Mouse (Mus musculus): ENCODE results near the gene Lgr5. TPM values are rescaled to one million over a fixed set of nuclear protein-coding genes. Genes with fewer than 3 reads are reported as not detected.

Lgr5 gene
- polyA plus RNA-seq, 1 experiment from 2014 or later, result 7.4 TPM

Other genes starting within 250 kb of the Lgr5 start
- 36.7 and 39.7 TPM in 2 replicates for gene Tmem19, start 225.3 kb downstream of the Lgr5 start, polyA plus RNA-seq (2014; fragmentation: Nextera tagmentation; extraction: Ambion mirVana)
- 22.9 and 24.3 TPM in 2 replicates for gene Thap2, start 203.3 kb downstream of the Lgr5 start, polyA plus RNA-seq (2014; fragmentation: Nextera tagmentation; extraction: Ambion mirVana)
- 25.5 and 27.1 TPM in 2 replicates for gene Zfc3h1, start 202.8 kb downstream of the Lgr5 start, polyA plus RNA-seq (2014; fragmentation: Nextera tagmentation; extraction: Ambion mirVana)
- 0.49 TPM in 1 of 2 replicates, not detected in the other for gene A930009A15Rik, start 17.8 kb downstream of the Lgr5 start, polyA plus RNA-seq (2014; fragmentation: Nextera tagmentation; extraction: Ambion mirVana)
- 0.28 and 0.76 TPM in 2 replicates for gene Tspan8, start 229.1 kb upstream of the Lgr5 start, polyA plus RNA-seq (2014; fragmentation: Nextera tagmentation; extraction: Ambion mirVana)

Data from neural tube, embryonic 11.5 days (tissue).